Mouse (Mus musculus) neural tube, embryonic 14.5 days (tissue): ENCODE measurements at regions not wholly inside any gene's neighbourhood (a gene's known extent, or its start where the extent isn't known, plus 50 kb on each side); places are given as distances from the start of the nearest gene placed in this dataset.

Experiments
- ATAC-seq: fragments of 200-750 bp; cut with Nextera tagmentation; 2 replicates; pipeline ENCODE4 v1.8.0; 2017; ENCODE audit warnings: low read depth, mild to moderate bottlenecking, moderate TSS enrichment, moderate library complexity
- H3K27ac ChIP-seq: fragments of 300-500 bp; sonication (generic); 2 replicates; pipeline ENCODE4 v1.5.1; 2014; ENCODE audit warnings: low read depth, mild to moderate bottlenecking, control low read depth, low read length, moderate library complexity, mixed read lengths
- H3K27me3 ChIP-seq: fragments of 300-500 bp; sonication (generic); 2 replicates; pipeline ENCODE4 v1.6.1; 2014; ENCODE audit warnings: low read length; ENCODE audit not compliant: control insufficient read depth, insufficient read depth
- H3K36me3 ChIP-seq: fragments of 300-500 bp; sonication (generic); 2 replicates; pipeline ENCODE4 v1.6.1; 2014; ENCODE audit warnings: low read length, mixed read lengths; ENCODE audit not compliant: control insufficient read depth, insufficient read depth
- H3K4me1 ChIP-seq: fragments of 300-500 bp; sonication (generic); 2 replicates; pipeline ENCODE4 v1.6.1; 2014; ENCODE audit warnings: low read length; ENCODE audit not compliant: control insufficient read depth, insufficient read depth
- H3K4me2 ChIP-seq: fragments of 300-500 bp; sonication (generic); 2 replicates; pipeline ENCODE4 v1.6.1; 2014; ENCODE audit warnings: mild to moderate bottlenecking, low read depth, low read length, control low read depth
- H3K4me3 ChIP-seq: fragments of 300-500 bp; sonication (generic); 2 replicates; pipeline ENCODE4 v1.5.1; 2014; ENCODE audit warnings: low read depth, low read length, control low read depth, mixed read lengths
- H3K9ac ChIP-seq: fragments of 300-500 bp; sonication (generic); replicated peaks from 2 replicates; pipeline ENCODE4 v1.6.1; 2014; ENCODE audit warnings: low read depth, mild to moderate bottlenecking, control low read depth, low read length, mixed read lengths
- H3K9me3 ChIP-seq: fragments of 300-500 bp; sonication (generic); 2 replicates; pipeline ENCODE4 v1.6.1; 2016; ENCODE audit warnings: low read length; ENCODE audit not compliant: control insufficient read depth
- WGBS: fragments of 180-500 bp; shearing (Covaris S2); extraction: QIAGEN DNeasy Blood & Tissue Kit; methylation state at CpG from one replicate; pipeline ENCODE4 v1.1.7; 2014; 5-methylcytosine and 5-hydroxymethylcytosine counted together

DNA sequence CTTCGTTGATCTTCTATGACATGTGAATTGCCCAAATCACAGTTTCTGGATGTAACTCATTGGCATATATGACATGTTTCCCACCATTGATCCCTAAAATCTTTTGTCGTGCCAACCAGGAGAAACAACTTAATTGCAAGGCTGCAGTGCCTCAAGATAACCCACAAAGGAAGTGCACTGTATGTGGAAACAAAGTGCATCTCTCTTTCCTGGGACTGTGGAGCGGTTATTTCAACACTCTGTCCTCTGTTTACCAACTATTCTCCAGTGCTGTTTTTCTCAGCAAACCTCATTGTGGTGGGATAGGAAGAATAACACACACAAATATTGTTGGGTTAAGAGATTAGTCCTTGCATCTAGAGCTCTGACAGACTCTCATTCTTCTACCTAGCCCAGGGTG, 119.8 kb upstream of the Ankrd55 start:
- H3K4me2 ChIP-seq, result no peak overlapping the region
- H3K9ac ChIP-seq, result no peak overlapping the region
- whole genome bisulfite sequencing, result 89% methylated on average over 3 of the region's 3 CpGs
- no peaks in the 10 kb centered on the region for H3K9me3 ChIP-seq
- peaks cover 11% of the 10 kb centered on the region; the same call in 1 of the 2 replicates for H3K4me1 ChIP-seq
- H3K27ac ChIP-seq, result no peak overlapping the region
- H3K36me3 ChIP-seq, result no peaks in the 10 kb centered on the region
- no peak overlapping the region for H3K4me3 ChIP-seq
- no peak for ATAC-seq
- no peaks in the 10 kb centered on the region for H3K27me3 ChIP-seq

DNA sequence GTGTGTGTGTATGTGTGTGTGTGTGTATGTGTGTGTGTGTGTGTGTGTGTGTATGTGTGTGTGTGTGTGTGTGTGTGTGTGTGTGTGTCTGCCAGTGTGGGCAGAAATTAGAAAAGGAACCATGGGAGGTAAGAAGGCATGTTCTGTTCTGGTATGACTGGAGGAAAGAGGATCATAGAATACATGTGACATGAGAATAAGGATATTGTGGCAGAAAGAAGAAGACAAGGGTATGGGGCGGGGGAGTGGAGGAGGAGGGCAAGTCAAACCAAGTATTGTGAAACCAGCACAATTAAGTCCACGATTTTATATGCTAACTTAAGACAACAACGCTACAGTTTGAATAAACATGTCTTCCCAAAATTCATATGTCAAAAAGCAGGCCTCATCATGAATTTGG, 117.4 kb upstream of the Ankrd55 start:
- WGBS, result 89% methylated on average over 3 of the region's 3 CpGs
- no peak for ATAC-seq
- no peaks in the 10 kb centered on the region for H3K36me3 ChIP-seq

DNA sequence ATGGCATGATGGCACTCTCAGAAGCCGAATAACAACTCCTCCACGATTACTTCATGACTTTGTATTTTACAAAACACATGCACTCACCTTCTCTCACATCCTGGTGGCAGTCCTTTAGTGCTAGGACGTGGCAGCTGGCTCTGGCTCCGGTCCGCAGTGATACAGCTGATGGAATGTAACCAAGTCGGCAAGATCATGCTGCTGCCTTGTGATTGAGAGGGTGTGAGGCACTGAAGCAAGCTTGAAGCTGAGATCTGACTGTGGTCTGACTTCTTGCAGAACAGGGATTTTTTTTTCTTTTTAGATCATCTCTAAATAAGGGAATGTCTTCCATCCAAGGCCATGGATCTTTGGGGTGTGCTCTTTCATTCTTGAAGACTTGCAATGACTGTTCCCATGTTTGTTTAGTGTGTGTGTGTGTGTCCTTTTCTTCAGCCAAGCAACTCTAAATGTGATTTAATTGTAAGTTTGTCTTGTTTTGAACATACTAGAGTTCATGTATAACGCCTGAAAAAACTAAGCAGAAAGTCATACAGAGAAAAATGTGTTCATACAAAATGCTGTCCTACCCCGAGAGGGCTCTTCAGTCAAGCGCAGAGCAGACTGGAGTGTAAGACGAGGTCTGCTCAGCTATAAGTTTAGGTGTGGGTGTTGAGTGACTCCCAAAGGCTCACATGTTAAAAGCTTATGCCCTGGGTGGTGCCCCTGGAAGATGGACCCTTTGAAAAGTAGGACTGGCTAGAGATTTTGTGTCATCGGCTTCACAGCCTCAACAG, 116.1 kb upstream of the Ankrd55 start:
- Histone ChIP-seq H3K4me1 (peaks cover 3% of the 10 kb centered on the region; the same call in 1 of the 2 replicates), H3K4me2 (no peak overlapping the region), H3K27me3 (no peaks in the 10 kb centered on the region), H3K36me3 (no peaks in the 10 kb centered on the region), H3K9me3 (no peaks in the 10 kb centered on the region), H3K4me3 (no peak overlapping the region), H3K27ac (no peak overlapping the region), H3K9ac (no peak overlapping the region)
- 88% methylated on average over 11 of the region's 11 CpGs for WGBS
- ATAC-seq, result no peak

More for the DNA sequence above, 117.4 kb upstream of the Ankrd55 start:
- no peak overlapping the region for H3K4me3 ChIP-seq
- no peaks in the 10 kb centered on the region for H3K9me3 ChIP-seq
- H3K27ac ChIP-seq, result no peak overlapping the region
- H3K4me1 ChIP-seq, result peaks cover 9% of the 10 kb centered on the region; the same call in 1 of the 2 replicates
- H3K9ac ChIP-seq, result no peak overlapping the region
- no peak overlapping the region for H3K4me2 ChIP-seq
- H3K27me3 ChIP-seq, result no peaks in the 10 kb centered on the region

DNA sequence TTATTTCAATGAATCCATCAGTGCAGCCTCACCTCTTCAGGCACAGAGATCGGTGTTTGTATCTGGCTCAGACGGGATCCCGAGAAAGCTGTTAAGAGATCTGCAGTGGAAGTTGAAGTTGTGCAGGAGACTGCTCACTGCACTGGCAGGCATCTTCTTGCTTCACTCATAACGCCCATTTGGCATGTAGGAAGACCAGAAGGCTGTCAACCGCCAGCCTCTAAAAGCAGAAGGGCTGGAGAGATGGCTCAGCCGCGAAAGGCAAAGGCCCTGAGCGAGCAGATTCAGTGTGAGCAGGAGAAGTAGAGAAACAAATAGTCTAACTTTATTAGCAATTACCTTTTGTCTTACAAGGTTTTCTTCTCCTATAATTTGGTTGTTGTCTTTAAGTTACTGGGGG, 114.3 kb upstream of the Ankrd55 start:
- Histone ChIP-seq H3K9me3 (no peaks in the 10 kb centered on the region), H3K27me3 (no peaks in the 10 kb centered on the region), H3K4me2 (no peak overlapping the region), H3K4me3 (no peak overlapping the region), H3K4me1 (peaks cover 3% of the 10 kb centered on the region; the same call in 1 of the 2 replicates), H3K9ac (no peak overlapping the region), H3K36me3 (no peaks in the 10 kb centered on the region), H3K27ac (no peak overlapping the region)
- WGBS, result 89% methylated on average over 8 of the region's 8 CpGs
- no peak for ATAC-seq

- H3K4me2 ChIP-seq, result no peak overlapping the region
- H3K4me1 ChIP-seq, result no peaks in the 10 kb centered on the region
- no peak overlapping the region for H3K4me3 ChIP-seq
- H3K27ac ChIP-seq, result no peak overlapping the region
- H3K9me3 ChIP-seq, result no peaks in the 10 kb centered on the region
- 93% methylated on average over 4 of the region's 4 CpGs for WGBS
- H3K9ac ChIP-seq, result no peak overlapping the region
- no peaks in the 10 kb centered on the region for H3K36me3 ChIP-seq
- no peaks in the 10 kb centered on the region for H3K27me3 ChIP-seq
- ATAC-seq, result no peak
Measured at GRCm38 (mm10) chr13:112178031-112178430, 110.2 kb upstream of the Ankrd55 start.

GRCm38 (mm10) chr13:112183996-112184395, 104.3 kb upstream of the Ankrd55 start:
- Histone ChIP-seq H3K4me1 (no peaks in the 10 kb centered on the region), H3K4me3 (no peak overlapping the region), H3K27me3 (no peaks in the 10 kb centered on the region), H3K4me2 (no peak overlapping the region), H3K9me3 (no peaks in the 10 kb centered on the region), H3K9ac (no peak overlapping the region), H3K27ac (no peak overlapping the region), H3K36me3 (no peaks in the 10 kb centered on the region)
- 95% methylated on average over 10 of the region's 10 CpGs for WGBS
- no peak for ATAC-seq

DNA sequence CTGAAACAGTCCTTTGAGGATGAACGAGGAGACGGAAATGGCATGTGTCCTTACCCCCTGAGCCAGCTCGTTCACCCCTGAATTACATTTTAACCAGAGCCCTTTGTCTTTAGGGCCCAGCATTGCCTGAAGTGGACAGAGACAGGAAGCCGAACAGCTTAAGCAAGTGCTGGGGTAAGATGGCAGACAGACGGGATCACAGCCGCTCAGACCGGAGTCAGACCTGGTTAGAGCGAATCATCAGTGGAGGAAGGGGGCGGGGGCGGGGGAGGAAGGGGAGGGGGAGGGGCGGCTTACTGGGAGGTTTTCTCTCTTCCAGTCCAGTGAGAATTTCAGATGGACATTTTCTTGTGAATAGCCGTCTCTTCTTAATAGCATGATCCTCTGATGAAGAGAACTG, 103.1 kb upstream of the Ankrd55 start:
- H3K4me2 ChIP-seq, result no peak overlapping the region
- H3K9me3 ChIP-seq, result no peaks in the 10 kb centered on the region
- no peak overlapping the region for H3K9ac ChIP-seq
- H3K4me1 ChIP-seq, result no peaks in the 10 kb centered on the region
- 25% methylated on average over 10 of the region's 12 CpGs for WGBS
- no peak overlapping the region for H3K27ac ChIP-seq
- no peak overlapping the region for H3K4me3 ChIP-seq
- H3K36me3 ChIP-seq, result no peaks in the 10 kb centered on the region
- no peaks in the 10 kb centered on the region for H3K27me3 ChIP-seq
- no peak for ATAC-seq

DNA sequence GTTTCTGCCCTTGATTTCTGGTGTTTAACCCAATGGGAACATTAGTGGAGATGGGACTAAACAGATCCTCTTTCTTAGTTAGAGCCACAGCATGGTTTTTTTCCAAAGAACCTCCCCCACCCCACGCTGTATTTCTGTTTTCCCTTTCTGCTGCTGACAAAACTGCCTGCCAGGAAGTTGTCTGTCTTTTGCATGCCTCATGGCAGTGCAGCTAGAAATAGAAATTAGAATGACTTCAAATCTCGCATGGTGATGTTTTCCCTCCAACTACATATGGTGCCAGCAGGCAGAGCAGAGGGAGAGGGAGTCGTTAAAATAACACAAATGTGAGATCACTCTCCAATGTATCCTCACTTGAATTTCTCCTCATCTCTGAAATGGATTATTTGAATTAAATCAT, 101.0 kb upstream of the Ankrd55 start:
- 75% methylated on average over 3 of the region's 3 CpGs for WGBS
- no peaks in the 10 kb centered on the region for H3K4me1 ChIP-seq
- H3K27me3 ChIP-seq, result no peaks in the 10 kb centered on the region
- no peaks in the 10 kb centered on the region for H3K36me3 ChIP-seq
- no peak for ATAC-seq
- no peak overlapping the region for H3K4me2 ChIP-seq
- H3K9ac ChIP-seq, result no peak overlapping the region
- H3K9me3 ChIP-seq, result no peaks in the 10 kb centered on the region
- no peak overlapping the region for H3K4me3 ChIP-seq
- no peak overlapping the region for H3K27ac ChIP-seq

- Histone ChIP-seq H3K27me3 (no peaks in the 10 kb centered on the region), H3K4me1 (no peaks in the 10 kb centered on the region), H3K9me3 (no peaks in the 10 kb centered on the region), H3K4me2 (no peak overlapping the region), H3K27ac (no peak overlapping the region), H3K4me3 (no peak overlapping the region), H3K9ac (no peak overlapping the region), H3K36me3 (no peaks in the 10 kb centered on the region)
- no peak for ATAC-seq
- 80% methylated on average over 7 of the region's 7 CpGs for WGBS
Measured at GRCm38 (mm10) chr13:112188313-112188712, 99.9 kb upstream of the Ankrd55 start.
